ENCODE assay signal across 10 mouse cellular contexts in genomic region chr6:92089982-92090381, GRCm38 (mm10). TPM values are rescaled to one million over a fixed set of nuclear protein-coding genes. Genes with fewer than 3 reads are reported as not detected.
DNase-seq lines count a peak whose midpoint lies in the region; ATAC-seq lines count a peak whose summit lies in the region.
"Had no signal": no experiment of that assay in that cellular context is flagged by ENCODE, and none has a peak within 500 bp of the region (broad histone marks: within the 10 kb centered on the region; RNA-seq: fewer than 3 reads in every experiment).

No protein-coding gene starts in this region.

- DNase-seq in lung, postnatal 14 days: no peak
- DNase-seq in layer of hippocampus, adult 9-10 months (ENCODE audit: low spot score): no peak
- DNase-seq in spleen, postnatal 36 days (ENCODE audit: low spot score in 2 of 2): no peak
- DNase-seq: gastrocnemius, postnatal 25 days; right cerebral cortex, postnatal 25 days had no signal

- H3K4me2 ChIP-seq in heart, embryonic 13.5 days: peak overlapping the region; percentile 81
- no peak overlapping the region; the same call in 1 of the 2 replicates for H3K4me2 ChIP-seq in heart, embryonic 11.5 days
- H3K4me2 ChIP-seq in lung, embryonic 16.5 days (ENCODE audit: low read depth, low read length): peak overlapping the region; percentile 11; the same call in 1 of the 2 replicates
- H3K4me2 ChIP-seq in limb, embryonic 12.5 days: 0 out of 2 replicates have a peak overlapping the region, but pooled peaks have one; percentile 74
- peak overlapping the region; percentile 78 for H3K4me2 ChIP-seq in neural tube, embryonic 12.5 days (replicated peaks)

- H3K4me1 ChIP-seq in heart, embryonic 13.5 days: peaks cover 34% of the 10 kb centered on the region
- peaks cover 16% of the 10 kb centered on the region for H3K4me1 ChIP-seq in heart, embryonic 11.5 days (ENCODE audit: control insufficient read depth, insufficient read depth, low read length)
- H3K4me1 ChIP-seq in lung, embryonic 16.5 days (replicated peaks; ENCODE audit: control insufficient read depth, insufficient read depth, low read length): peaks cover 19% of the 10 kb centered on the region
- H3K4me1 ChIP-seq in limb, embryonic 12.5 days (replicated peaks): peaks cover 28% of the 10 kb centered on the region
- H3K4me1 ChIP-seq in neural tube, embryonic 12.5 days: peaks cover 15% of the 10 kb centered on the region

- no peaks in the 10 kb centered on the region for H3K9me3 ChIP-seq in heart, embryonic 13.5 days
- no peaks in the 10 kb centered on the region for H3K9me3 ChIP-seq in heart, embryonic 11.5 days (replicated peaks; ENCODE audit: control insufficient read depth, low read length)
- H3K9me3 ChIP-seq in lung, embryonic 16.5 days (ENCODE audit: control insufficient read depth, low read length): no peaks in the 10 kb centered on the region
- no peaks in the 10 kb centered on the region for H3K9me3 ChIP-seq in limb, embryonic 12.5 days
- H3K9me3 ChIP-seq in neural tube, embryonic 12.5 days: no peaks in the 10 kb centered on the region

- 89% methylated on average over 4 of the region's 4 CpGs for WGBS in heart, embryonic 13.5 days
- 94% methylated on average over 4 of the region's 4 CpGs for WGBS in heart, embryonic 11.5 days (ENCODE audit: insufficient replicate concordance)
- WGBS in lung, embryonic 16.5 days: 89% methylated on average over 4 of the region's 4 CpGs
- 91% methylated on average over 4 of the region's 4 CpGs for WGBS in limb, embryonic 12.5 days
- WGBS in neural tube, embryonic 12.5 days: 92% methylated on average over 4 of the region's 4 CpGs

- ATAC-seq in heart, embryonic 13.5 days (ENCODE audit: extremely low read depth, insufficient number of reproducible peaks, low FRiP score, low TSS enrichment): no peak
- ATAC-seq in heart, embryonic 11.5 days (replicated peaks; ENCODE audit: insufficient number of reproducible peaks, low FRiP score, low TSS enrichment): no peak
- ATAC-seq in lung, embryonic 16.5 days (ENCODE audit: low read depth): no peak
- no peak for ATAC-seq in limb, embryonic 12.5 days (ENCODE audit: insufficient number of reproducible peaks, insufficient read depth, low FRiP score, low TSS enrichment, low read depth)
- no peak for ATAC-seq in neural tube, embryonic 12.5 days (ENCODE audit: low FRiP score, low read depth)

- no peaks in the 10 kb centered on the region for H3K36me3 ChIP-seq in heart, embryonic 13.5 days
- no peaks in the 10 kb centered on the region for H3K36me3 ChIP-seq in heart, embryonic 11.5 days (ENCODE audit: control insufficient read depth, insufficient read depth, low read length)
- no peaks in the 10 kb centered on the region for H3K36me3 ChIP-seq in lung, embryonic 16.5 days (ENCODE audit: control insufficient read depth, insufficient read depth, low read length)
- H3K36me3 ChIP-seq in limb, embryonic 12.5 days: no peaks in the 10 kb centered on the region
- H3K36me3 ChIP-seq in neural tube, embryonic 12.5 days: no peaks in the 10 kb centered on the region

- peak overlapping the region; percentile 96 for H3K4me3 ChIP-seq in heart, embryonic 13.5 days
- H3K4me3 ChIP-seq in heart, embryonic 11.5 days (ENCODE audit: low read depth, low read length): no peak overlapping the region; the same call in 1 of the 2 replicates
- H3K4me3 ChIP-seq in lung, embryonic 16.5 days (ENCODE audit: low read length): no peak overlapping the region
- H3K4me3 ChIP-seq in limb, embryonic 12.5 days (replicated peaks): no peak overlapping the region
- no peak overlapping the region for H3K4me3 ChIP-seq in neural tube, embryonic 12.5 days

- H3K9ac ChIP-seq in heart, embryonic 13.5 days: peak overlapping the region; percentile 56; the same call in 1 of the 2 replicates
- H3K9ac ChIP-seq in heart, embryonic 11.5 days (ENCODE audit: low read depth, low read length): no peak overlapping the region
- H3K9ac ChIP-seq in lung, embryonic 16.5 days (ENCODE audit: low read length): no peak overlapping the region
- H3K9ac ChIP-seq in limb, embryonic 12.5 days (replicated peaks): no peak overlapping the region
- H3K9ac ChIP-seq in neural tube, embryonic 12.5 days: no peak overlapping the region

- H3K27ac ChIP-seq in heart, embryonic 13.5 days (replicated peaks): no peak overlapping the region
- no peak overlapping the region for H3K27ac ChIP-seq in heart, embryonic 11.5 days (ENCODE audit: low read depth, low read length)
- H3K27ac ChIP-seq in lung, embryonic 16.5 days (ENCODE audit: low read length): no peak overlapping the region
- H3K27ac ChIP-seq in limb, embryonic 12.5 days: no peak overlapping the region
- H3K27ac ChIP-seq in neural tube, embryonic 12.5 days: no peak overlapping the region

- no peaks in the 10 kb centered on the region for H3K27me3 ChIP-seq in heart, embryonic 13.5 days (replicated peaks)
- no peaks in the 10 kb centered on the region for H3K27me3 ChIP-seq in heart, embryonic 11.5 days (ENCODE audit: control insufficient read depth, insufficient read depth, low read length)
- no peaks in the 10 kb centered on the region for H3K27me3 ChIP-seq in lung, embryonic 16.5 days (ENCODE audit: control insufficient read depth, insufficient read depth, low read depth, low read length)
- H3K27me3 ChIP-seq in limb, embryonic 12.5 days: no peaks in the 10 kb centered on the region
- no peaks in the 10 kb centered on the region for H3K27me3 ChIP-seq in neural tube, embryonic 12.5 days (replicated peaks)

RNA-seq across cellular contexts. Expression of gene Nr2c2, which starts 1.2 kb away (rescaled TPM):
- polyA plus RNA-seq in heart, embryonic 13.5 days (2015; fragmentation: Nextera tagmentation; extraction: Ambion mirVana): 10.2 and 10.3 TPM in 2 replicates
- 16.4 and 16.9 TPM in 2 replicates for polyA plus RNA-seq in heart, embryonic 11.5 days (2014; fragmentation: Nextera tagmentation; extraction: Ambion mirVana)
- 14.8 and 15.3 TPM in 2 replicates for polyA plus RNA-seq in lung, embryonic 16.5 days (2015; fragmentation: Nextera tagmentation; extraction: Ambion mirVana)
- polyA plus RNA-seq in limb, embryonic 12.5 days (2016; fragmentation: Nextera tagmentation; extraction: Ambion mirVana): 24.6 and 33.4 TPM in 2 replicates
- 30.4 and 31.4 TPM in 2 replicates for polyA plus RNA-seq in neural tube, embryonic 12.5 days (2016; fragmentation: Nextera tagmentation; extraction: Ambion mirVana)
